ENCODE assay signal across 8 mouse cellular contexts in genomic region chr16:31352996-31353395, GRCm38 (mm10). TPM values are rescaled to one million over a fixed set of nuclear protein-coding genes. Genes with fewer than 3 reads are reported as not detected.
A peak's percentile ranks its signal among the peaks of the same experiment; 100 is the strongest.
DNase-seq lines count a peak whose midpoint lies in the region; ATAC-seq and TF ChIP-seq lines count a peak whose summit lies in the region.

No protein-coding gene starts in this region.

- TF ChIP-seq CTCF in kidney, postnatal 0 days (IDR thresholded peaks at IDR 0.05; ENCODE audit: low read depth) = peak; percentile 67

- no peak overlapping the region for H3K4me2 ChIP-seq in kidney, postnatal 0 days (ENCODE audit: low read length)
- H3K4me2 ChIP-seq in intestine, embryonic 16.5 days (ENCODE audit: low read depth, low read length) = no peak overlapping the region

- H3K9me3 ChIP-seq in heart, embryonic 10.5 days = no peaks in the 10 kb centered on the region
- no peaks in the 10 kb centered on the region for H3K9me3 ChIP-seq in kidney, postnatal 0 days (replicated peaks; ENCODE audit: low read length)
- no peaks in the 10 kb centered on the region for H3K9me3 ChIP-seq in intestine, embryonic 16.5 days (ENCODE audit: control insufficient read depth, low read length)

- no peak overlapping the region for H3K4me3 ChIP-seq in heart, embryonic 10.5 days
- no peak overlapping the region for H3K4me3 ChIP-seq in kidney, postnatal 0 days (replicated peaks; ENCODE audit: low read depth, low read length)
- no peak overlapping the region for H3K4me3 ChIP-seq in intestine, embryonic 16.5 days (ENCODE audit: low read length)

- WGBS in heart, embryonic 10.5 days = 66% methylated on average over 4 of the region's 4 CpGs
- 60% methylated on average over 4 of the region's 4 CpGs for WGBS in kidney, postnatal 0 days
- 83% methylated on average over 4 of the region's 4 CpGs for WGBS in intestine, embryonic 16.5 days

- no peaks in the 10 kb centered on the region for H3K36me3 ChIP-seq in heart, embryonic 10.5 days
- no peaks in the 10 kb centered on the region for H3K36me3 ChIP-seq in kidney, postnatal 0 days (ENCODE audit: insufficient read depth, low read length)
- no peaks in the 10 kb centered on the region for H3K36me3 ChIP-seq in intestine, embryonic 16.5 days (ENCODE audit: control insufficient read depth, insufficient read depth, low read length)

- no peak for ATAC-seq in kidney, postnatal 0 days (replicated peaks; ENCODE audit: low FRiP score, low read depth)
- no peak for ATAC-seq in intestine, embryonic 16.5 days

- no peak overlapping the region for H3K9ac ChIP-seq in kidney, postnatal 0 days (ENCODE audit: low read depth, low read length)
- H3K9ac ChIP-seq in intestine, embryonic 16.5 days (ENCODE audit: low read depth, low read length) = no peak overlapping the region

- DNase-seq in heart, adult 9 months (ENCODE audit: low spot score in 2 of 2) = peak; percentile 28 to 31
- DNase-seq in heart, embryonic 10.5 days (ENCODE audit: low spot score) = no peak
- DNase-seq in 3134 (ENCODE audit: extremely low read depth, insufficient read length, low spot score) (peak; percentile 42), MN1 (ENCODE audit: low spot score) (peak; percentile 32)
- DNase-seq in kidney, postnatal 0 days (ENCODE audit: low spot score) = peak; percentile 74
- DNase-seq in testis, postnatal 10 days (ENCODE audit: low spot score) = peak; percentile 41
- no peak for DNase-seq in cerebellum, adult 9-11 months

- H3K27ac ChIP-seq in heart, embryonic 10.5 days = no peak overlapping the region
- H3K27ac ChIP-seq in kidney, postnatal 0 days = no peak overlapping the region
- no peak overlapping the region for H3K27ac ChIP-seq in intestine, embryonic 16.5 days (ENCODE audit: low read length)

- no peaks in the 10 kb centered on the region for H3K27me3 ChIP-seq in heart, embryonic 10.5 days (ENCODE audit: insufficient read depth, poor library complexity, severe bottlenecking)
- no peaks in the 10 kb centered on the region for H3K27me3 ChIP-seq in kidney, postnatal 0 days (ENCODE audit: insufficient read depth, low read length)
- no peaks in the 10 kb centered on the region for H3K27me3 ChIP-seq in intestine, embryonic 16.5 days (replicated peaks; ENCODE audit: control insufficient read depth, insufficient read depth, low read length)

- peaks cover 10% of the 10 kb centered on the region for H3K4me1 ChIP-seq in heart, embryonic 10.5 days
- no peaks in the 10 kb centered on the region for H3K4me1 ChIP-seq in kidney, postnatal 0 days (replicated peaks; ENCODE audit: insufficient read depth, low read length)
- peaks cover 2% of the 10 kb centered on the region; the same call in 1 of the 2 replicates for H3K4me1 ChIP-seq in intestine, embryonic 16.5 days (ENCODE audit: control insufficient read depth, insufficient read depth, low read length)

RNA-seq across cellular contexts. Expression of gene Apod, which starts 38.4 kb away (rescaled TPM):
- not detected in 2 replicates for polyA plus RNA-seq in heart, embryonic 10.5 days (2016; fragmentation: Nextera tagmentation; extraction: Ambion mirVana)
- polyA plus RNA-seq in kidney, postnatal 0 days (2015; fragmentation: Nextera tagmentation; extraction: Ambion mirVana) = 0.64 and 1.9 TPM in 2 replicates
- 0.82 and 0.83 TPM in 2 replicates for polyA plus RNA-seq in intestine, embryonic 16.5 days (2015; fragmentation: Nextera tagmentation; extraction: Ambion mirVana)

Comparison
In these comparisons a context has a peak if more than half of its experiments do, and no peak if none do; other contexts are left out.
1. DNase-seq: peak in heart, adult 9 months (2 of 2), 3134 (single experiment), MN1 (single experiment), kidney, postnatal 0 days (single experiment) and testis, postnatal 10 days (single experiment); none in heart, embryonic 10.5 days (single experiment) and cerebellum, adult 9-11 months (single experiment).